Mouse (Mus musculus) bone marrow macrophage, adult 2 months (primary cell): ENCODE results near the gene Rex1bd. TPM values are rescaled to one million over a fixed set of nuclear protein-coding genes. Genes with fewer than 3 reads are reported as not detected.

ENCODE experiments used
- H3K27ac ChIP-seq: 2 replicates; pipeline ENCODE4 v1.5.1; 2012; ENCODE audit warnings: low read depth, low read length; ENCODE audit not compliant: insufficient read depth
- H3K4me1 ChIP-seq: 2 replicates; pipeline ENCODE4 v1.6.1; 2012; ENCODE audit warnings: low read length; ENCODE audit not compliant: control insufficient read depth, insufficient read depth
- H3K4me3 ChIP-seq: 2 replicates; pipeline ENCODE4 v1.5.1; 2012; ENCODE audit warnings: mild to moderate bottlenecking, low read length, moderate library complexity; ENCODE audit not compliant: insufficient read depth
- CTCF ChIP-seq: IDR thresholded peaks from 2 replicates; pipeline ENCODE4 v1.5.1; 2012; ENCODE audit warnings: low read depth, mild to moderate bottlenecking, low read length, moderate library complexity
- POLR2A ChIP-seq: IDR thresholded peaks from 2 replicates; pipeline ENCODE4 v1.6.1; 2012; ENCODE audit warnings: mild to moderate bottlenecking, low read depth, low read length, borderline replicate concordance
- polyA plus RNA-seq: library from polyadenylated mRNA; stranded (reverse); fragments of >200 nt; gene quantifications from 2 replicates; pipeline ENCODE4 v1.2.4, GENCODE M21; 2012; ENCODE audit not compliant: missing spikeins, insufficient read depth, insufficient read length

Rex1bd gene
- polyA plus RNA-seq, 1 experiment, result 80.7 TPM

- H3K27ac ChIP-seq, result peak overlapping the region; percentile 94
- TF ChIP-seq POLR2A (no peak), CTCF (no peak)
- H3K4me1 ChIP-seq, result peaks cover 23% of the 10 kb centered on the region
- H3K4me3 ChIP-seq, result peak overlapping the region; percentile 97
These were observed 5.2 kb upstream of the Rex1bd start for GRCm38 (mm10) chr8:70511770-70512169.

DNA sequence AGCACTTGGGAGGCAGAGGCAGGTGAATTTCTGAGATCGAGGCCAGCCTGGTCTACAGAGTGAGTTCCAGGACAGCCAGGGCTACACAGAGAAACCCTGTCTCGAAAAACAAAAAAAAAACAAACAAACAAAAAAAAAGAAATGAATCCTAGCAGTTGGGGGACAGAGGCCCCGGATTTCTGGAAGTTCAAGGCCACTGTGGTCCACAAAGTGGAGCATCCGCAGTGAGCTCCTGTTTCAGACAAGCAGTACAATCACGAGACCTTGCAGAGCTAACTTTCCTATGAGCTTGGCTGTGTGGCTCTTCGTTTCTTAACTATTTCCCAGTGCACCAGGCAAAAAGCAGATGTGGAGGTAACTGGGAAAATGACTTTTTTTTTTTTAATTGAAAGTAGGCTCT lies 4.6 kb upstream of the Rex1bd start:
- H3K4me1 ChIP-seq, result peaks cover 23% of the 10 kb centered on the region
- H3K4me3 ChIP-seq, result peak overlapping the region; percentile 97
- H3K27ac ChIP-seq, result peak overlapping the region; percentile 94

DNA sequence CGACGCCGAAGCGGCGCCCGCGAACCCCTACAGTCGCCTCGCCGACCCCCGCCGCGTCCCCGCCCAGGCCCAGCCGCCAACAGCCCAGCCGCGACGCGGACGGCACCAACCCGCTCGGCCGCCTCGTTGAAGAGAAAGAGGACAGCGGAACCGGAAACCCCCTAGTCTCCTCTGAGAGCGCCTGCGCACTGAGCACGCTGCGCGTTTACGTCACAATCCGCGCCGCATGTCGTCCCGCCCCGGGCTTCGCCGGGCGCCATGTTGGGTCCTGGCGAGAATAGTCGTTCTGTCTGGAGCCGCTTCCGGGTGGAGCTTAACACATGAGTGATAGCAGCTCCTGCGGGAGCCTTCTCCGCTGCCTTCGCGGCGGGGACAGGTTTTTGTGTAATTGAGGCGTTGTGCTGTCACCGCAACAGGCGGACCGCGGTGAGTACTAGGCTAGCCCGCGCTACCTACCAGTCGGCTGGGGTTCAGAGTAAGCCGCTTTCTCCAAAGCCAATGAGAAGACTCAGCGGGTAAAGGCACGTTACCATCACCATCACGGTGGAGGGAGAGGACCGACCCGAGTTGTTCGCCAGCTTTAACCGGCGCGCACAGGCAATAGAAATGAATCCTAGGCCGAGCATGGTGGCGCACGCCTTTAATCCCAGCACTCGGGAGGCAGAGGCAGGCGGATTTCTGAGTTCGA lies 3.8 kb upstream of the Rex1bd start, which contains the start of gene Uba52:
Gene Uba52, minus strand, starts transcription at position 574 of the 688 bp plus-strand sequence.
- peaks cover 23% of the 10 kb centered on the region for H3K4me1 ChIP-seq

DNA sequence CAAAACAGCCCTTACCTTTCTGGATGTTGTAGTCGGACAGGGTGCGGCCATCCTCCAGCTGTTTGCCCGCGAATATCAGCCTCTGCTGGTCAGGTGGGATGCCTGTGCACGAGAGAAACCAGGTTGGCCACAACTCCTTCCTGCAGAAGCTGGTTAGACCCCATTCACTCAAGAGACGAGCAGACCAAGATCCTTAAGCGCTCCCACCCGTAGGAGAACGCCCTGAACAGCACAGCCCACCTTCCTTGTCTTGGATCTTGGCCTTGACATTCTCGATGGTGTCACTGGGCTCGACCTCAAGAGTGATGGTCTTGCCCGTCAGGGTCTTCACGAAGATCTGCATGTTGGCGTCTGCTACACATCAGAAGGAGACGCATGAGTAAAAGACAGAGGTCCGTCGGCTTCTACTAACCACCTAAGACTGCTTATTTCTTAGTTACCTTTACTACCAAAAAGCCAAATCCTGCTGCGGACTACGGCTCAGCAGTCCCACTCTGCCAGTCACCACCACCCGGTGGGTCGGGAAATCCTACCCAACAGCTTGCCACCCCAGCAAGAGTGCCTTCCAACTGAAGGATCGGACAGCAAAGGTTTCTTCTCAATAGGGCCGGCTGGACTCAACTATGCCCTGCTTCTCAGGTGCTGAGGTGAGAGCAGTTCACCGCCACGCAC lies 2.9 kb upstream of the Rex1bd start:
- peak overlapping the region; percentile 97 for H3K4me3 ChIP-seq
- H3K4me1 ChIP-seq, result peaks cover 23% of the 10 kb centered on the region
- TF ChIP-seq POLR2A, result no peak
- no peak for TF ChIP-seq CTCF
- H3K27ac ChIP-seq, result peak overlapping the region; percentile 61

More for the DNA sequence above, 3.8 kb upstream of the Rex1bd start, which contains the start of gene Uba52:
- peak within 1 kb of the TSS; percentile 94 for H3K27ac ChIP-seq
- H3K4me3 ChIP-seq, result peak within 1 kb of the TSS; percentile 97
- TF ChIP-seq CTCF (no peak), POLR2A (peak; percentile 23; the same call in 1 of the 2 replicates)

- peaks cover 7% of the 10 kb centered on the region for H3K4me1 ChIP-seq
- TF ChIP-seq CTCF (no peak), POLR2A (no peak)
- H3K27ac ChIP-seq, result peak overlapping the region; percentile 21; the same call in 1 of the 2 replicates
- no peak overlapping the region for H3K4me3 ChIP-seq
These were observed 458 bp upstream of the Rex1bd start for GRCm38 (mm10) chr8:70507027-70507393.

GRCm38 (mm10) chr8:70505698-70506327 lies 739 bp downstream of the Rex1bd start:
- no peaks in the 10 kb centered on the region for H3K4me1 ChIP-seq

GRCm38 (mm10) chr8:70504851-70505250 lies 1.7 kb downstream of the Rex1bd start:
- H3K4me3 ChIP-seq, result no peak overlapping the region

More at GRCm38 (mm10) chr8:70505698-70506327, 739 bp downstream of the Rex1bd start:
- Histone ChIP-seq H3K27ac (no peak overlapping the region; the same call in 1 of the 2 replicates), H3K4me3 (peak overlapping the region; percentile 80)
- no peak for TF ChIP-seq POLR2A

DNA sequence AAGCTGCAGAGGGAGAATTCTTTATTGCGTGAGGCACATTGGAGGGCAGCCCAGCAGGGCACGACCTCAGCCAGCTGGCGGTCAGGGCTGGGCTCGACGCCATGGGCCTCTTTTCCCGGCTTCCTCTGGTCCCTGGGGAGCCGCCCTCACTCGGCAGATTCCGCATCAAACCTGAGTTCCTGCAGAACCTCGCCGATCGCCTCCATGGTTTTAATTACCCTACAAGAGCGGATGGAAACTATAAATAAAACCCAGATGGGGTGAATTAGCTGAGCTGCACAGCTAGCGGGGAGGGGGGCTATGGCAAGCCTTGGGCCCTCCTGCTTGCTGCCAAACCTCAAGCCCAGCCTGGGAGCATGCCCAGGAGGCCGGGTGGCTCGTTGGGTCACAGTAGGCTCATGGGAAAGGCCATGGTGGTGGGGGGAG lies 2.2 kb downstream of the Rex1bd start:
- no peak overlapping the region for H3K27ac ChIP-seq
- no peaks in the 10 kb centered on the region for H3K4me1 ChIP-seq
- TF ChIP-seq CTCF (no peak), POLR2A (no peak)
- H3K4me3 ChIP-seq, result no peak overlapping the region

More at GRCm38 (mm10) chr8:70504851-70505250, 1.7 kb downstream of the Rex1bd start:
- Histone ChIP-seq H3K4me1 (no peaks in the 10 kb centered on the region), H3K27ac (no peak overlapping the region)
- TF ChIP-seq CTCF, result peak; percentile 39
- no peak for TF ChIP-seq POLR2A

- H3K4me1 ChIP-seq, result no peaks in the 10 kb centered on the region
- TF ChIP-seq CTCF, result peak; percentile 87
- TF ChIP-seq POLR2A, result no peak
- no peak overlapping the region for H3K27ac ChIP-seq
- H3K4me3 ChIP-seq, result no peak overlapping the region
These were observed 3.3 kb downstream of the Rex1bd start for GRCm38 (mm10) chr8:70503062-70503750.
